Mouse (Mus musculus) ES-E14 (cell line): ENCODE measurements around the gene Myl6.

ENCODE experiments used
- CHD2 ChIP-seq: IDR thresholded peaks from 2 replicates; pipeline ENCODE4 v1.6.1; 2014; ENCODE audit warnings: mild to moderate bottlenecking, low read depth, low read length, inconsistent platforms
- HCFC1 ChIP-seq: IDR thresholded peaks from 2 replicates; pipeline ENCODE4 v1.6.1; 2012; ENCODE audit warnings: low read length, inconsistent platforms, borderline replicate concordance; ENCODE audit not compliant: insufficient read depth
- MAFK ChIP-seq: IDR thresholded peaks from 2 replicates; pipeline ENCODE4 v1.6.1; 2014; ENCODE audit warnings: mild to moderate bottlenecking, low read depth, low read length, inconsistent platforms; ENCODE audit not compliant: insufficient read depth
- ZNF384 ChIP-seq: IDR thresholded peaks from 2 replicates; pipeline ENCODE4 v1.6.1; 2012; ENCODE audit warnings: low read depth, low read length, inconsistent platforms

DNA sequence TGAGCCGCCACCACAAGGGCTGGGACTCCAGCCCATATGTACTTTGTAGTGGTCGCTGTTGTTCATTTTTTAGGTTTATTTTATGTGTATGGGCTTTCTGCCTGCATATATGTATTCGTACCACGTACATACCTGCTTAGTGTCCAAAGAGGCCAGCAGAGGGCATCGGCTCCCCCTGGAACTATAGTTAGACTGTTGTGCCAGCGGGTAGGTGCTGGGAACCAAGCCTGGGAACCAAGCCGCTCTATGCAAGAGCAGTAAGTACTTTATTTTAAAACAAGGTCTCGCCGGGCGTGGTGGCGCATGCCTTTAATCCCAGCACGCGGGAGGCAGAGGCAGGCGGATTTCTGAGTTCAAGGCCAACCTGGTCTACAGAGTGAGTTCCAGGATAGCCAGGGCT lies 12.0 kb upstream of the Myl6 start:
- TF ChIP-seq CHD2, result no peak
- TF ChIP-seq MAFK, result no peak
- no peak for TF ChIP-seq HCFC1
- TF ChIP-seq ZNF384, result no peak
